Mouse (Mus musculus): ENCODE measurements around the gene Lrrk1. TPM values are rescaled to one million over a fixed set of nuclear protein-coding genes. Genes with fewer than 3 reads are reported as not detected.

Gene Lrrk1
- polyA plus RNA-seq, 1 experiment = 41.8 TPM

GRCm38 (mm10) chr7:66358461-66358860, 29.7 kb downstream of the Lrrk1 start:
- H3K27me3 ChIP-seq (ENCODE audit: control insufficient read depth, insufficient read depth, insufficient read length) = no peaks in the 10 kb centered on the region

GRCm38 (mm10) chr7:66355791-66356522, 32.2 kb downstream of the Lrrk1 start:
- TF ChIP-seq USF1 (IDR thresholded peaks at IDR 0.05; ENCODE audit: low read depth) (no peak), CEBPB (IDR thresholded peaks at IDR 0.05; ENCODE audit: low read depth) (no peak), CTCF (IDR thresholded peaks at IDR 0.05; ENCODE audit: control insufficient read depth, insufficient read depth, insufficient read length) (no peak), MAX (IDR thresholded peaks at IDR 0.05) (no peak)

More at GRCm38 (mm10) chr7:66358461-66358860, 29.7 kb downstream of the Lrrk1 start:
- Histone ChIP-seq H3K79me3 (ENCODE audit: low read depth) (peaks cover 74% of the 10 kb centered on the region), H3K36me3 (ENCODE audit: control insufficient read depth, insufficient read depth) (peaks cover 43% of the 10 kb centered on the region), H3K4me3 (ENCODE audit: insufficient read depth, poor library complexity, severe bottlenecking) (no peak overlapping the region), H3ac (ENCODE audit: control insufficient read depth, insufficient read length, low read depth) (no peak overlapping the region), H3K79me2 (ENCODE audit: control insufficient read depth, insufficient read depth) (peaks cover 74% of the 10 kb centered on the region)
- TF ChIP-seq USF1 (IDR thresholded peaks at IDR 0.05; ENCODE audit: low read depth) (no peak), FOSL1 (IDR thresholded peaks at IDR 0.05; ENCODE audit: insufficient read depth, low read length, poor library complexity, severe bottlenecking) (no peak), MYOD1 (IDR thresholded peaks at IDR 0.05; ENCODE audit: control insufficient read depth, insufficient read length, low read depth) (no peak), MYOG (IDR thresholded peaks at IDR 0.05; ENCODE audit: control insufficient read depth, extremely low read depth, insufficient read length) (no peak), CTCF (IDR thresholded peaks at IDR 0.05; ENCODE audit: control insufficient read depth, insufficient read depth, insufficient read length) (no peak), CEBPB (IDR thresholded peaks at IDR 0.05; ENCODE audit: low read depth) (no peak), MAX (IDR thresholded peaks at IDR 0.05) (no peak)

GRCm38 (mm10) chr7:66354911-66355310, 33.2 kb downstream of the Lrrk1 start:
- no peak overlapping the region for H3ac ChIP-seq (ENCODE audit: control insufficient read depth, insufficient read length, low read depth)
- TF ChIP-seq MYOD1 (IDR thresholded peaks at IDR 0.05; ENCODE audit: control insufficient read depth, insufficient read length, low read depth) (no peak), USF1 (IDR thresholded peaks at IDR 0.05; ENCODE audit: low read depth) (no peak), CEBPB (IDR thresholded peaks at IDR 0.05; ENCODE audit: low read depth) (no peak)
- peaks cover 89% of the 10 kb centered on the region for H3K79me2 ChIP-seq (ENCODE audit: control insufficient read depth, insufficient read depth)
- no peak overlapping the region for H3K4me3 ChIP-seq (ENCODE audit: insufficient read depth, poor library complexity, severe bottlenecking)
- H3K27me3 ChIP-seq (ENCODE audit: control insufficient read depth, insufficient read depth, insufficient read length) = no peaks in the 10 kb centered on the region
- peaks cover 84% of the 10 kb centered on the region for H3K79me3 ChIP-seq (ENCODE audit: low read depth)
- H3K36me3 ChIP-seq (ENCODE audit: control insufficient read depth, insufficient read depth) = peaks cover 23% of the 10 kb centered on the region

More at GRCm38 (mm10) chr7:66355791-66356522, 32.2 kb downstream of the Lrrk1 start:
- Histone ChIP-seq H3ac (ENCODE audit: control insufficient read depth, insufficient read length, low read depth) (no peak overlapping the region), H3K79me2 (ENCODE audit: control insufficient read depth, insufficient read depth) (peaks cover 84% of the 10 kb centered on the region), H3K79me3 (ENCODE audit: low read depth) (peaks cover 83% of the 10 kb centered on the region), H3K36me3 (ENCODE audit: control insufficient read depth, insufficient read depth) (peaks cover 28% of the 10 kb centered on the region), H3K27me3 (ENCODE audit: control insufficient read depth, insufficient read depth, insufficient read length) (no peaks in the 10 kb centered on the region), H3K4me3 (ENCODE audit: insufficient read depth, poor library complexity, severe bottlenecking) (no peak overlapping the region)

- H3K79me3 ChIP-seq (ENCODE audit: low read depth) = peaks cover 60% of the 10 kb centered on the region
These were observed 37.1 kb downstream of the Lrrk1 start for GRCm38 (mm10) chr7:66351074-66351473.

GRCm38 (mm10) chr7:66349670-66350069, 38.5 kb downstream of the Lrrk1 start:
- no peaks in the 10 kb centered on the region for H3K27me3 ChIP-seq (ENCODE audit: control insufficient read depth, insufficient read depth, insufficient read length)
- peaks cover 17% of the 10 kb centered on the region for H3K36me3 ChIP-seq (ENCODE audit: control insufficient read depth, insufficient read depth)
- no peak overlapping the region for H3ac ChIP-seq (ENCODE audit: control insufficient read depth, insufficient read length, low read depth)
- peaks cover 97% of the 10 kb centered on the region for H3K79me2 ChIP-seq (ENCODE audit: control insufficient read depth, insufficient read depth)
- TF ChIP-seq MYOG (IDR thresholded peaks at IDR 0.05; ENCODE audit: control insufficient read depth, extremely low read depth, insufficient read length) = no peak
- TF ChIP-seq FOSL1 (IDR thresholded peaks at IDR 0.05; ENCODE audit: insufficient read depth, low read length, poor library complexity, severe bottlenecking) = no peak
- TF ChIP-seq USF1 (IDR thresholded peaks at IDR 0.05; ENCODE audit: low read depth) = no peak
- TF ChIP-seq MAX (IDR thresholded peaks at IDR 0.05) = no peak
- no peak for TF ChIP-seq CTCF (IDR thresholded peaks at IDR 0.05; ENCODE audit: control insufficient read depth, insufficient read depth, insufficient read length)
- TF ChIP-seq CEBPB (IDR thresholded peaks at IDR 0.05; ENCODE audit: low read depth) = no peak
- TF ChIP-seq MYOD1 (IDR thresholded peaks at IDR 0.05; ENCODE audit: control insufficient read depth, insufficient read length, low read depth) = no peak
- no peak overlapping the region for H3K4me3 ChIP-seq (ENCODE audit: insufficient read depth, poor library complexity, severe bottlenecking)
- peaks cover 56% of the 10 kb centered on the region for H3K79me3 ChIP-seq (ENCODE audit: low read depth)

More at GRCm38 (mm10) chr7:66351074-66351473, 37.1 kb downstream of the Lrrk1 start:
- Histone ChIP-seq H3ac (ENCODE audit: control insufficient read depth, insufficient read length, low read depth) (no peak overlapping the region), H3K27me3 (ENCODE audit: control insufficient read depth, insufficient read depth, insufficient read length) (no peaks in the 10 kb centered on the region), H3K79me2 (ENCODE audit: control insufficient read depth, insufficient read depth) (peaks cover 97% of the 10 kb centered on the region), H3K36me3 (ENCODE audit: control insufficient read depth, insufficient read depth) (peaks cover 20% of the 10 kb centered on the region), H3K4me3 (ENCODE audit: insufficient read depth, poor library complexity, severe bottlenecking) (no peak overlapping the region)
- TF ChIP-seq MYOG (IDR thresholded peaks at IDR 0.05; ENCODE audit: control insufficient read depth, extremely low read depth, insufficient read length) (no peak), MAX (IDR thresholded peaks at IDR 0.05) (no peak), CEBPB (IDR thresholded peaks at IDR 0.05; ENCODE audit: low read depth) (no peak), FOSL1 (IDR thresholded peaks at IDR 0.05; ENCODE audit: insufficient read depth, low read length, poor library complexity, severe bottlenecking) (no peak), CTCF (IDR thresholded peaks at IDR 0.05; ENCODE audit: control insufficient read depth, insufficient read depth, insufficient read length) (no peak), USF1 (IDR thresholded peaks at IDR 0.05; ENCODE audit: low read depth) (no peak), MYOD1 (IDR thresholded peaks at IDR 0.05; ENCODE audit: control insufficient read depth, insufficient read length, low read depth) (no peak)

- Histone ChIP-seq H3K27me3 (ENCODE audit: control insufficient read depth, insufficient read depth, insufficient read length) (no peaks in the 10 kb centered on the region), H3ac (ENCODE audit: control insufficient read depth, insufficient read length, low read depth) (no peak overlapping the region), H3K36me3 (ENCODE audit: control insufficient read depth, insufficient read depth) (peaks cover 17% of the 10 kb centered on the region), H3K79me3 (ENCODE audit: low read depth) (peaks cover 53% of the 10 kb centered on the region), H3K79me2 (ENCODE audit: control insufficient read depth, insufficient read depth) (peaks cover 96% of the 10 kb centered on the region), H3K4me3 (ENCODE audit: insufficient read depth, poor library complexity, severe bottlenecking) (no peak overlapping the region)
- TF ChIP-seq CTCF (IDR thresholded peaks at IDR 0.05; ENCODE audit: control insufficient read depth, insufficient read depth, insufficient read length) (no peak), CEBPB (IDR thresholded peaks at IDR 0.05; ENCODE audit: low read depth) (no peak), MYOD1 (IDR thresholded peaks at IDR 0.05; ENCODE audit: control insufficient read depth, insufficient read length, low read depth) (no peak), FOSL1 (IDR thresholded peaks at IDR 0.05; ENCODE audit: insufficient read depth, low read length, poor library complexity, severe bottlenecking) (no peak), USF1 (IDR thresholded peaks at IDR 0.05; ENCODE audit: low read depth) (no peak), MYOG (IDR thresholded peaks at IDR 0.05; ENCODE audit: control insufficient read depth, extremely low read depth, insufficient read length) (no peak), MAX (IDR thresholded peaks at IDR 0.05) (no peak)
These were observed 39.6 kb downstream of the Lrrk1 start for GRCm38 (mm10) chr7:66348588-66348987.

All from C2C12 (cell line).